Mouse (Mus musculus) cerebellum, postnatal 4 days (tissue): ENCODE data around the gene Sec13.
A peak's percentile ranks its signal among the peaks of the same experiment; 100 is the strongest.
"Not testable (repeated sequence)": the region's sequence is repeated elsewhere in the genome, so short reads cannot be mapped to it uniquely, and the experiment has no call there.

Source experiments
- DNase-seq, 2 experiments: peaks; one replicate each; pipeline ENCODE4 v3.0.0; 2022; ENCODE audit warnings: low spot score in 2 of 2, mixed read lengths in 1 of 2

Gene Sec13

DNA sequence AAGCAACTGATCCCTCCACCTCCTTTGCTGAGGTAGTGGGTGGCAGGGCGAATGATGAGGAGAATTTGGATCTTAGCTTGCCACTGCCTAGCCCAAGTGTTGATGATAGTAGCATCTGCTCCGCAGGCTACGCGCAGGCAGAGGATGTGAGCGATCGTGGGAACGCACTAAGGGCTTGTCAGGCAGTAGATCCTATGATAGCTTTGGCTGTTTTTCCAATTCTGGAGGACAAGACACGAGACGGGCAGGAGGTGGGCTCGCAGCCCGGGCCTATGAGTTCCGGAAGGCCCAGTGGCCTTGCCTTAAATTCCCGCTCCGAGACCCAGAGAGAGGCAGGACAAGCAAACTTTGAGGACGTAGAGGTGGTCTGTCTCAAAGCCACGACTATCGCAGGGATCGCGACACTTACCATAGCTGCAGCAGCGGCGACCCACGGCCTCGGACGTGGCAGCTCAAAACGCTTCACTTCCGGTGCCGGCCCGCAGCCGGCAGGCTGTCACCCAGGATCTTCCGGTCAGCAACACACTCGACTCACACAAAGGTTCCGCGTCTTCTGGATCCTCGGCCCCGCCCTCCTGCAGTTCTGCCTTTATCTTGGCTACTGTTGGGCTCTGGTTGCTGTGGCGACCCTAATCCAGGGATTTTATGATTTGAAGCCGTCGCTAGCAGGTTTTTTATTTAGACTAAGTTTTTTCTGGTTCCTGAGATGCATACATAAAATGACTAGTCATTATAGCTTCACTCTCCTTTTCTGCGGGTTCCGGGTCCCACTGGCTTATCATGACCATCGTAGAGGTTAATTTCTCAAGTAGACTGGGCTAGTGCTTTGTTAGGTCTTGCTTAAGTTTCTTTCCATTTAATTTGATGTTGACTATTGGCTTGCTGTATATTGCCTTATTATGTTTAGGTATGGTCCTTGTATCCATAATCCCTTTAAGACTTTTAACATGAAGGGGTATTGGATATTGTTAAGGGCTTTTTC, at the start of gene Sec13:
Gene Sec13, minus strand, starts transcription at position 508 of the 982 bp plus-strand sequence.
- peak; percentile 84 to 92 for DNase-seq

DNA sequence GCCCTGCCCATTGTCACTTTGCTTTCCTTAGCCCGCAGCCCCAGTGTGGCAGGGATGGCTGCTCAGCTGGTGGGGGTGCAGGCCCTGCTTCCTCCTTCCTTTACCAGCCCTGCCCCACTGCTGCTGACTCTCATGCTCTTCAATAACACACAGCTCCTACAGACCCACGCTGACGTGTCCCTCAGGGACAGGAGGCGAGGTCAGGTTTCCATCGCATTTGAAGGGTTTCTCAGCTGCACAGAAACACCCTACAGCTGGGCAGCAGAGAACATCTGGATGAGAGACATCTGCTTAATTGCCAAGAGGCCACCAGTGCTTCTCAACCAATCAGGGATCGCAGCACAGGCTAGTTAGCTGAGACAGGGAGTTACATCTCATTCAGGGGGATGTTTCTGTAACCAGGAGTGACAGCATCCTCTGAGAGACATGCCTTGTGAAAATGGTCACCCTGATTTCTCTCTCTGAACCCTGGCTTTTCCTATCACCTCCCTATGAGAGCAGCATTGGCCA, 47.0 kb upstream of the Sec13 start:
- no peak for DNase-seq

DNA sequence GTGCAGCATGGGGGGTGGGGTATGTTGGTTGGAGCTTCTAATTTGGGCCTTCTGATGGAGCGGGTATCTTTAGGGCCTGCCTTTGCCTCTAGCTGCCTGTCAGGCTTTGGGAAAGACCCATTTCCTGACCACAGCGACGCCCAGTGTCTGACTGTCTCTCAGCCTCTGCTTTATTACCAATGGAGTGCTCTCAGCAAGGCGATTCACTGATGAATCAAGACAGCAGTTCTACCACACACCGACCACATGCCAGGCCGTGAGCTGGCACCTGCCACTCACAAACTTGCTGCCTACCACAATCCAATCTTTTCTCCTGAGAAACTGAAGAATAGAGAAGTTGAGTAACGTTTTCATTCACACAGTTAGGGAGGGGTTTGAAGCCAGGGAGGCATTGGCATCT, 45.1 kb upstream of the Sec13 start:
- no peak for DNase-seq

DNA sequence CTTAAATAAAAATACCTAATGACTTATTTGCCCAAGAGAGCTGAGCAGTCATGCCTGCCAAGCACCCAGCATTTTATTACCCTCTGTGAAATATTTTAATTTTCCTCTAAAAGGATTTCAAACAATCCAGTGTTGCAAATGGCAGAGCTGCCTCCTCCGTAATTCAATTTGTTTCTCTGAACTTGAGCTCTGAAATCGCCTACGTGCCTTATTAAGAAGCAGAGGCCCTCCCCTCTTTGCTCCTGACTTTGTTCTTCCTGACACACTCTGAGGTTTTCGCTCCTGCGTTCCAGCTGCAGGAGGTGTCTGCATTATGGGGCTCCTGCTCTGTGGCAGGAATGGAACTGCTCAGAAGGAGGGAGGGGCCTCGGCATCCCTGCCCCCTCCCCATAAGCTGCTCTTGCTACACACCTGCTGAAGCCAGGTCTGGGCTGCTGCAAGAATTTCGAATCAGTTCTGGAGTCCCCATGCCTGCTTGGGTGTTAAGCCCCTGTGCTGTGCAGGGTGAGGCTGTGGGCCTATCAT, 37.7 kb upstream of the Sec13 start:
- DNase-seq: no peak

DNA sequence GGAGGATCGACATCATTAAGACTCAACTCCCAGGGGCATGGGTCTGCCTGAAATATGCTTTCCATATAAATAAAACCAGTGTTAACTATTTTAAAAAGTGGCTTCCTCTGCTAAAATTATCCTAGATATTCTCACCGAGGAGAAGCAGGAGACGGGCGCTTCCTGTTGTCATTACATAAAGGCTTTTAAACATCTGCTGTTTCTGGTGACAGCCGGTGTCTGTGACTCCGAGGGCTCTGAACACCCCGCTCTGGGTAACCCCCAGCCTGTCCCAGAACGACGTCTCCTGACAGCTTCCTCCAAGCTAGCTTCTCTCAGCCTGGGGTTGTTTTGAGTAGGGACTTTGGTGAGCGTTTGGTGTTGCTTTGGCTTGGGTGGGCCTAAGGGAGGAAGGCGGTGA, 28.3 kb upstream of the Sec13 start:
- DNase-seq: no peak

DNA sequence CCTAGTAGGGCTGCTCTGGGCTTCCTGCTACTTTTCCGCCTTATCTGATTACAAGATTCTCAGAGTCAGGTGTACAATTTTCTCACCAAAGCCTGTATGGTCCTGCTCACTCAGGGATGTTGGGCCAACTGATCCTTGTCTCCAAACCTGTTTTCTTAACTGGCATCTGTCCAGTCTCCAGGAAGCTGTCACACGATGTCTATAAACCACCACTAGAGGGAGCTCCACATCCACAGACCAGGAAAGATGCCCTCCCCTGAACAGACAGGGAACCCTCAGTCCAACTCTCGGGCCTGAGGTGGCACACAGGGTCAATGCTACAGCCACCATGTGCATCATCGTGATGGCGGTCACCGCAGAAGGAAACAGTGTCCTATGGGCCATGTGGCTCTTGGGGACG, 21.1 kb upstream of the Sec13 start:
- peak in 1 of 2 experiments; percentile 55 for DNase-seq

DNA sequence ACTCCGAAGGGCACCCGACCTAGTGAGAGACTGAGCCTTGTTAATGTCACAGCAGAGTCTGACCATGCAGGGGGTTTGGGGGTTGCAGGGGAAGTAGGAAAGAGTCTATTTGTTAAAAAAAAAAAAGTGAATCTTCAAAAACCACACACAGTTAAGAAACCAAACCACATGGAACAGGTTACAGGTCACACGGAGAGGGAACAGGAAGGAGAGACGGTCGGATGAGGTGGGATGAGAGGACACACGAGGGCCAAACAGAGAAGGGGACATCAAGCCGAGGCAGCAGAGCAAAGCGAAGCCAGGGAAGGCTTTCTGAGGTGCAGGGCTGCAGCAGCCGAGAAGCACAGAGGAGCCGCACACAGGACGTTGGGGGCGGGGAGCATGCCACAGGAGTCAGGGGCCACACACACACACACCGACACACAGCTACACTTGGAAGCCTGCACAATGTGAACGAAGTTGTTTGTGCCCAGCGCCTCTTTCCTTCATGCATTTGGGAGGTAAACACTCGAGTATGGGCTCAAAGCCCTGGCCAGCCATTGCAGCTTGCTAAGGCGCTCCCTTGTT, 8.7 kb upstream of the Sec13 start:
- DNase-seq: no peak

DNA sequence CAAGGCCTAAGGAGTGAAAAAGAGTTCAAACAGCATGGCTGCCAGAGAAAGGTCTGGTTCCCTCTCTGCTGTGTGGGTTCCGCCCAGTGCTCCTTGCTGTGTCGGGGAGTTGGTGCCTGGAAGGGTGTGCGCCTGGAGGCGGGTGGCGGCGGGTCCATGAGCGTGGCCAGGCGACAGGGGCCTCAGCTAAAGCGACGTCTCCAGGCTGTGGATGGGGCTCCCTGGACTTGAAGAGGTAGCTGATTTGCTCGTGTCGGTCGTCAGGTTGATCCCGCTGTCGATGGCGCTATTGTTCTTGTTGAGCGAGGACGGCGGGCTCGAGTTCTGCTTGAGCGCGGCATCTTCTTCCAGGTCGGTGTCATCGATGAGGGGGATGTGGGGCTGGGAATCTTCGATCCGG, 7.8 kb upstream of the Sec13 start:
- no peak for DNase-seq

DNA sequence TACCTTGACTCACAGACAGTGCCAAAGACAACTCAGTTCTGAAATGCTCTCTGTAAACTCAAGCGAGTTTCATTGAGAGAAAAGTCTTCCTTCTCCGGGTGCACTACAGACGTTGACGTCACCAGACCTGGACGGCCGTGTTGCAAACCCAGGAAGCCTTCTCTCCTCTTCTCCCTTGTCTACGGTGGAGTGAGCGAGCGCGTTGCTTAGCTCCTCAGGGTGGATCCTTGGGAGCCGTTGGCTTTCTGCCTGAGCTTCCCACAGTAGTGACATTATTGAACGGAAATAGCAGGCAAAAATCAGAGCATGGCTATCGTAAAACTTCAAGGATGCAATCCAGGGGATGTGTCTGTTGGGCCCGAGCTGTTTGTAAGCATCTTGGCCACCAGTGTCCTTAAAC, 6.7 kb upstream of the Sec13 start:
- DNase-seq: no peak

DNA sequence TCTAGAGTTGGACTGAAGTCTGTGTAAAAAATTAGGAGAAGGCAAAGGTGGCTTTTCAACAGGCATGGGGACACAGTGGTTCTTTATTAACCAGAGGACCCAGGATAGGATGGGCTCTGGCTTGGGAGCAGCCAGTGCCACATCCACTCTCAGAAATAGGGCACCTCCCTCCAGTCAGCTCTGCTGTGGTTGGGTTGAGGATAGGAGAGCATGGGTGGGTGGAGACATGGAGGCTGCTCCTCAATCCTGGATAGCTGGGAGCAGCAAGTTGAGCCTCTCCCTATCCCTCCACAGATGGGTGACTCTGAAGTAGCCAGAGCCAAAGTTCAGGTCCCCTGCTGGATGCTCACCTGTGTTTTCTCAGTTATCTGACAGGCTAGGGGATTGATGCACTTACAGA, 4.6 kb upstream of the Sec13 start:
- no peak for DNase-seq

DNA sequence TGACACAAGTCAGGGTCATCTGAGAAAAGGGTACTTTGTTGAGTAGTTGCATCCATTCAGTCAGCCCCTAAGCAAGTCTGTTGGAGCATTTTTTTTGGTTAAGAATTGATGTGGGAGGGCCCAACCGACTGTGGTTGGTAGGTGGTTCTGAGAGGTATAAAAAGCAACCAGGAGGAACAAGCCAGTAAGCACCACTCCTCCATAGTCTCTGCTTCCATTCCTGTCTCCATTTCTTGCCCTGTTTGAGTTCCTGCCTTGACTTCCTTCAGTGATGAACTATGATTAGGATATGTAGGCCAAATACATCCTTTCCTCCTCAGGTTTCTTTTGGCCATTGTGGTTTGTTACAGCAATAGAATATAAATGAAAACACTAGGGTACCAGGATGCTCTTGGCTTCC, 2.6 kb upstream of the Sec13 start:
- DNase-seq: no peak

DNA sequence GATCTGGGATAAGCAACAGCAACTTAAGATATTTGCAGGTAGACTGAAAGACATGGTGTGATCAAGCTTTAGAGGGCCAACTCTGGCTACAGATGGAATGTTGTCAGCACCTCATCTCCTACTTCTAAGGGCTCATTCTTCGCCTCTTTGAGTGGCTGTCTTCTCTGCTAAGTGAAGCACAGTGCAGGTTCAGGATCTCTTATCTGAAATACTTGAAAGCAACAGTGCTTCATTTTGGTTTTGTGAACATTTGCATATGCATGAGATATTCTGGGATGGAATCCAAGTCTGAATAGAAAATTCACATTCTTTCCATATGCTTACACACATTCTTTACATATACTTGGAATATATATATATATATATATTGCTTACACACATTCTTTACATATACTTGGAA, 1.8 kb upstream of the Sec13 start:
- no peak for DNase-seq

DNA sequence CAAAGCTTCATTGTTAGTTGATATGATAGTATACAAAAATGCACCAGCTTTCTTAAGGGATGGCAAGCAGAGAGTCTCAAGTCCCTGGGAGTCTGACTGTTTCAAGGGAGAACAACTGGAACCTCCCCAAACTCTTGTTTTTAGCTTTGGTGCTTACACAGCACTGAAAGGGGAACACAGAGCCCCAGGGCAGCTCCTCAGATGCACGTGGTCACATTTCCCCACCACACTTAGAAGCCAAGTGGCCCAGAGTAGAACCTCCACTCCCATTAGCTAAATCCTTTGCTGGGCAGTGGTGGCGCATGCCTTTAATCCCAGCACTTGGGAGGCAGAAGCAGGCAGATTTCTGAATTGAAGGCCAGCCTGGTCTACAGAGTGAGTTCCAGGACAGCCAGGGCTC, 882 bp upstream of the Sec13 start:
- no peak for DNase-seq

DNA sequence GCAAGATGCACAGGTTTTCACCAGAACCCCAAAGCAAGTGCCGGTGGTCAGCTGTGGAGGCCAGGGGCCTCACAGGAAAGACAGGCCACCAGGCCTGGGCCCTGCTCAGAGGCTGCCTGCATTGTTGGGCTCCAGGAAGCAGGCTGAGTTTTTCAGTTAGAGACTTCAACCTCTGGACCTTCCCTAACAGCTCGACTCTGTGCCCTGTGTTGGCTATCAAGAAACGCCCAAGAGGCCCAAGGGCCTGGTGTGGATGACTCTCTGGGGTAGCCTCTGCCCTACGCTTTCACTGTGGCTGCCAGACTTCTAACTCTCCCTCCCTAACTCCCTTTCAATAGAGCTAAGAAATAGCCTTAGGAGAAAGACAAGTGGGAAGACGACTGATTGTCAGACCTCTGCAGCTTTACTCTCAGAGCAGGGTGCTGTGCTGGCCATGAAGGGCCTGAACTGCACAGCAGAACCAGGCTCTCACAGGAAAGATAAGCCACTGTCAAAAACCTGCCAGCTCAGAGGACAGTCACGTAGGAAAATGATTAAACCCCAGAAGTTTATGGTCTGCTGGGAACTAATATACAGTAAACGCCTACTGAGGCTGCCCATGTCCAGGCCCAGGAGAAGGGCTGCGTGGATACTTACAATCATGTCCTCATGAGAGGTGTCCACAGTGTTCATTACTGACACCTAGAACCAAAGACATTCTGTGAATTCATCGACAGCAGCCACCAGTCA, 3.1 kb downstream of the Sec13 start:
- no peak for DNase-seq

DNA sequence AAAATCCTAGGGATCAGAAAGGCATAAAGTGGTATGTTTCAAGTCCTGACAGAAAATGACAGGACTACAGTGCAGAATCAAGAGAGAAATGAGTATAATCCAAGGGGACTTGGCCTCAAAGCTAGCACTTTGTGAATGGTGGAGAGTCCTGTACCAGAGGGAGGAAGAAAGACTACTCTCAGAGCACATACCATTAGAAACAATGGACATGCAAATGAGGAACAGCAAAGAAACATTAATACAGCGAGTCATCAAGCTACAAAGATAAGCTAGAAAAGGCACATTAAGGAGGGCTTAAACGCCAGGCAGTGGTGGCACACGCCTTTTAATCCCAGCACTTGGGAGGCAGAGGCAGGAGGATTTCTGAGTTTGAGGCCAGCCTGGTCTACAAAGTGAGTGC, 9.2 kb downstream of the Sec13 start:
- no peak for DNase-seq

DNA sequence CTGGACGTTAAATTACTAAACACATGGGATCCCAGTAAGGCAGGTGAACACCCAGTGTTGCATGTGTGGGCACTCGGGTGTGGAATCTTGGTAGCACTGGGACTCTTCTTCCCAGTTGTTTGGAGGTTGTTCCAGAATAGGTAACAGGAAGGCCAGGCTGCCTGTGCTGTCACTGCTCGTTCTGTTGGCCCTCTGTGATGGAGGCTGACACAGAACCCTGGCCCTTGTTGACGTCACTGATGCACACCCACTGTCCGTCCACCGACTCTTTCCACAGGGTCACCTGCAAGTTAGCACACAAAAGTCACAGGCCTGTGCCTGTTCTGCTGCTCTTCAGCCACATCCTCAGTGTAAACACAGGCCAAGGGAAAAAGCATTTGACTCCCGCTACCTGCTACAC, 12.4 kb downstream of the Sec13 start:
- DNase-seq: no peak

DNA sequence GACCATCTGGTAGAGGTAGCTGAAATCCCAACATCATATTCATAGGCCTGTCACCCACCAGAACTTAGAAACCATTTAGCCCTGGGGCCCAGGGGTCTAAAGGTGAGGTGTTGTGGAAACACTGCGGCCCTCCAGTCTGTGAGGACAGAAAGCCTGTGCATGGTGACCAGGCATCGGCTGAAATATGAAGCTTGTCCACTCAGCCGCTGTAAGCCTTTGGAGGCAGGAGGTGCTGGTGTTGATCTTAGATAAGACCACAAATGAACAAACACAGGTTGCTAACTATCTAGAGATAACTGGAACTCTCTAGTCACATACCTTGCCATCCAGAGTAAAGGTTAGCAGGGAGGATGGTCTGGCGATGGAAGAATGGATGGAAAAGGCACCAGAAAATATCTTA, 19.5 kb downstream of the Sec13 start:
- no peak for DNase-seq

DNA sequence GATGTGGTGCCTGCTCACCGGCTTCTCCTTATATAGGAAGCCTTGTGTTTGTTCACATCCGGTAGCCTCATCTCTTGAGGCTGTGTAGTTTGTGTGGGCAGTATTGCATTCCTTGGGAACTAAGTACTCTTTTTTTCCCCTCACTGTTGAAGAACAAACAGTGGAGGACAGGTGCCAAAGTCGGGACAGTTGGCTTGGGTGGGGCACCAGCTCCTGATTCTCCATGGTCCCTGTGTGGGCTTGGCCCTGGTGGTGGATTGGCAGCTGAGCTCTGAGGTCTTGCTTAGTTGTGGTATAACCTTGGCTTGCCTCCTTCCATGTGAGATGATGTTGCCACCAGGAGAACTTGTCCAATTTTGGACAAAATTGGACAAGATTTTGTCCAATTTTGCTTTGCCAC, 20.7 kb downstream of the Sec13 start, which contains the start of gene Ghrl:
Gene Ghrl, minus strand, starts transcription at position 3 of the 400 bp plus-strand sequence.
- DNase-seq: no peak

DNA sequence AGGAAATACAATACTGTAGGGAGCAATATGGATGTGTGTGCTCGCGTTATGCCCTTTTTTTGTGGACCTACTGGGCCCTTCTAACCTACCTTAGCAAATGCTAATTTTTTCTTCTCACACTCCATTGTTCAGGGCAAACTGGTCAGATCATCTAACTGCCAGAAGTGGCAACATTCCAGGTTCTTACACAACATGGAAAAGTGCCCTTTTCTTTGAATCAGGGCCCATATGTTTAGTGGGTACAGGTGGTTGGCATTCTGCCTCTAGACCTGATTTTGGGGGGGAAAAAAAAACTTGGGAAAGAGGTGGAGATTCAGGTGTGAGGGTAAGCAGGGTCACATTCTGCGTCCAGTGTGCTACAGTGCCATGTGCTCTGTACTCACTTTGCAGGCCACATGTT, 23.0 kb downstream of the Sec13 start:
- DNase-seq: no peak

DNA sequence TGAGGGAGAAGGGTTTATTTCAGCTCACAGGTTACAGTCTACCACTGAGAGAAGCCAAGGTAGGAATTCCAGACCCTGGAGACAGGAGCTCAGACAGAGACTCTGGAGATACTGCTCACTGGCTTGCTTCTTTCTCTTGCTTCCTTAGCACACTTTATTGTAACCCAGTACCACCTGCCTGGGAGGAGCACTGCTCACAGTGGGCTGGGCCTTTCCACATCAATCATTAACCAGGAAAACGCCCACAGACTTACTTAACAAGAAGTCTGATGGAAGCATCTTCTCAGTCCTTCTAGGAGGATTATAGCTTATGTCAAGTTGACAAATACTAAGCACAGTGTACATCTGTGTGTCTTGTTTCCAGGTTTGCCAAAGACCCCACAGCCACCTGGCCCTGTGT, 25.7 kb downstream of the Sec13 start:
- no peak for DNase-seq

DNA sequence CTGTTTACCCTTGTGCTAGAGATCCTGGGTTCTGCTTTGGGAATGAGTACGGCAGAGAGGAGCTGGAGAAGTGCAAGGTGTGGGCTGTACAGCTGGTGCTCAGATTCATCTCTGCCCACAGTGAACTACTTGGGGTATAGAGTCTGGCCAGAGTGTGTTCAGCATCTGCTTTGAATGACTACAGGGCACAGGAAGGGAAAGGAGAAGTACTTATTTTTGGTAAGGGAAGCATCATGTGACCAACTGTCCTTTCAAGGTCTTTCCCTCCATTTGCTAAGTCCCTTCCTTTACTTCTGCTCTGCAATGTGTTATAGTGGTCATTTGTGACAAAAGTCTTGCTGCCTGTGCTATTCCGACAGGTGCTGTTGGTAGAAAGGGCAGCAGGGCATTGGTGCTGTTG, 26.3 kb downstream of the Sec13 start:
- no peak for DNase-seq

DNA sequence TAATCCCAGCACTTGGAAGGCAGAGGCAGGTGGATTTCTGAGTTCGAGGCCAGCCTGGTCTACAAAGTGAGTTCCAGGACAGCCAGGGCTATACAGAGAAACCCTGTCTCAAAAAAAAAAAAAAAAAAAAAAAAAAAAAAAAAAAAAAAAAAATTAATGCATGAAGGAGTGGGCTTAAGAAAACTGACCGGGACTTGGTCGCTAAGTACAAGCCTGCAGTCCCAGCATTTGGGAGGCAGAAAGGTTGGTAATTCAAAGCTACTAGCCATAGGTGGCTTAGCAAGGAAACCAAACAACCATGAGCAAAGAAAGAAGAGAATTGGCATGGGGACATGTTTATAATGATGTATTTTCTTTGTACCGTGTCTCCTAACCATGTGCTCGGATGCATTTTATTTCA, 27.2 kb downstream of the Sec13 start:
- not testable (repeated sequence) for DNase-seq
